Mouse (Mus musculus): Measurements from ENCODE around the gene Tbc1d24. TPM values are rescaled to one million over a fixed set of nuclear protein-coding genes. Genes with fewer than 3 reads are reported as not detected.

Tbc1d24 gene
- polyA plus RNA-seq, 1 experiment from 2014 or later: 24.6 TPM

DNA sequence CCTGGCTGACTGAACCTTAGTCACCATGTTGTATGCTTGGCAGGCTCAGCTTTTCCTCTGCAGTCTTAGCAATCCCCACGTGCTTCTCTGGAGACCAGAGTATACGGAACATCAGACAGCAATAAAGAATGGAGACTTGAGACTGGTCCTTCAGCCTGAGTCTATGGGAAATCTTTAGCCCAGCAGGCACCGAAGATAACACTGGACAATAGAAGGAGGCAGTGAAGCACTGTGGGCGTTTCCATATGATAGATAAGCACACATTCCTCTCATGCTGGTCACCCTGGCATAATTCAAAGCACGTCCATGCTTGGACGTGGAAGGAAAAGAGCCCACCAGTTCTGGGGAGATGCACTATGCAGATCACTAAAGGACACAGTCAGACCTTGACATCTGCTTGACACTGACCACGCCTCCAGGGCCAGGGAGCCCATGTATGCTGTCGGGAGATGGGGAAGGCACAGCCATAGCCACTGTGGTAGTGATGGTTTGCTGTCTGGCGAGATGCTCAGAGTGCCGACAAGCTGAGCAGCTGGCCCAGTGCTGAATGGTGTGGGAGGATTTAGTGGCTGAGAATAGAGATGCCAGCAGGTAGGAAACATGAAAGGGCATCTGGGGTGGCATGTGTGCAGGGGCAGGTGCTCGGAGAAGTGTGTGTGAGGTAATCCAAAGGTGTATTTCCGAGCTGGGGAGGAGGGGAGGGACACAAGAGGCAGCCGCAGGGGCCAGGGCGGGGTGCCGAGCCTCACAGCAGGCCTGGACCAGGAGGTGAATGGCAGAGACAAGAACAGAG is 8.1 kb downstream of the Tbc1d24 start:
- Histone ChIP-seq H3K36me3 (ENCODE audit: control insufficient read depth, insufficient read depth) (no peaks in the 10 kb centered on the region), H3K9ac (replicated peaks; ENCODE audit: low read depth, low read length) (no peak overlapping the region; the same call in 1 of the 2 replicates), H3K27ac (ENCODE audit: low read length) (no peak overlapping the region), H3K4me2 (ENCODE audit: low read length) (no peak overlapping the region), H3K27me3 (replicated peaks; ENCODE audit: control insufficient read depth, insufficient read depth, low read length) (no peaks in the 10 kb centered on the region), H3K9me3 (ENCODE audit: control insufficient read depth, low read length) (no peaks in the 10 kb centered on the region), H3K4me1 (replicated peaks; ENCODE audit: control insufficient read depth, insufficient read depth, low read length) (peaks cover 19% of the 10 kb centered on the region), H3K4me3 (replicated peaks; ENCODE audit: low read length) (no peak overlapping the region)
- no peak for ATAC-seq
- WGBS: 71% methylated on average over 15 of the region's 15 CpGs

DNA sequence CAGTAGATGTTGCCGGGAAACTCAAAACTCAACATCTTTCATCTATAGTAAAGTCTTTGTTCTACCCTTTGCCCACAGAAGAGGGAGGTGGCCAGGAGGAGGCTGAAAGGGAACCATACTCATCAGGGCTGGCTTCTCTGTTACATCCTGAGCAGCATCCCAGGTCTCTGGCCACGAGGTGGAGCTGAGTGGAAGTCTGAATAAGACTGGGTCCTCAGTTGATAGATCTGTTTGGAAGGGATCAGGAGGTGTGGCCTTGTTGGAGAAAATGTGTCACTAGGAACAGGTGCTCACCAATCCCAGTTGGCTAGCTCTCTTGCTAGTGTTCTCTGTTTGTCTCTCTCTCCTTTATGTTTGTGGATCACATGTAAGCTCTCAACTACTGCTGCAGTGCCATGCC is 10.0 kb downstream of the Tbc1d24 start:
- WGBS: 63% methylated on average over 2 of the region's 2 CpGs
- H3K4me1 ChIP-seq (replicated peaks; ENCODE audit: control insufficient read depth, insufficient read depth, low read length): peaks cover 12% of the 10 kb centered on the region; the same call in 1 of the 2 replicates
- no peak overlapping the region for H3K4me2 ChIP-seq (ENCODE audit: low read length)
- H3K27ac ChIP-seq (ENCODE audit: low read length): no peak overlapping the region
- no peaks in the 10 kb centered on the region for H3K9me3 ChIP-seq (ENCODE audit: control insufficient read depth, low read length)
- H3K4me3 ChIP-seq (replicated peaks; ENCODE audit: low read length): no peak overlapping the region
- ATAC-seq: no peak
- H3K36me3 ChIP-seq (ENCODE audit: control insufficient read depth, insufficient read depth): no peaks in the 10 kb centered on the region
- no peaks in the 10 kb centered on the region for H3K27me3 ChIP-seq (replicated peaks; ENCODE audit: control insufficient read depth, insufficient read depth, low read length)
- no peak overlapping the region for H3K9ac ChIP-seq (replicated peaks; ENCODE audit: low read depth, low read length)

DNA sequence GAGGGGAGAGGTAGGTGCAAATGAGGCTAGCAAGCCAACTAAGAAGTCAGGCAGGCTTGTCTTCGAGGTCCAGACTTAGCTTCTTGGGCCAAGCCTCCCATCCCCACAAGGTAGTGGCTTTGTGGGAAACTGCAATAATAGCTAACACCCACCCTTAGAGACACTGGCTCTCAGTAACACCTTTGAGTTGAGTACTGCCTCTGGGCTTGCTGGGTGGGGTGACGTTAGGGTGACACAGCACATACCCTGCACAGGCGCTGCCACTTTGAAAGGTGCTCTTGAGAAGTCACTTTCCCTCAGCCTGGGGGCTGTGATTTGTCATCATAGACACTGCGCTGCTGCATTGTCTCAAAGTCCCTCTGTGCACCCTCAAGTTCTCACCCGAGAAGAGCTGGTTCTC is 11.6 kb downstream of the Tbc1d24 start:
- H3K9me3 ChIP-seq (ENCODE audit: control insufficient read depth, low read length): no peaks in the 10 kb centered on the region
- H3K4me1 ChIP-seq (replicated peaks; ENCODE audit: control insufficient read depth, insufficient read depth, low read length): peaks cover 3% of the 10 kb centered on the region; the same call in 1 of the 2 replicates
- WGBS: 92% methylated on average over 5 of the region's 5 CpGs
- H3K27ac ChIP-seq (ENCODE audit: low read length): no peak overlapping the region
- H3K27me3 ChIP-seq (replicated peaks; ENCODE audit: control insufficient read depth, insufficient read depth, low read length): no peaks in the 10 kb centered on the region
- no peak overlapping the region for H3K9ac ChIP-seq (replicated peaks; ENCODE audit: low read depth, low read length)
- no peaks in the 10 kb centered on the region for H3K36me3 ChIP-seq (ENCODE audit: control insufficient read depth, insufficient read depth)
- ATAC-seq: no peak
- no peak overlapping the region for H3K4me2 ChIP-seq (ENCODE audit: low read length)
- H3K4me3 ChIP-seq (replicated peaks; ENCODE audit: low read length): no peak overlapping the region

DNA sequence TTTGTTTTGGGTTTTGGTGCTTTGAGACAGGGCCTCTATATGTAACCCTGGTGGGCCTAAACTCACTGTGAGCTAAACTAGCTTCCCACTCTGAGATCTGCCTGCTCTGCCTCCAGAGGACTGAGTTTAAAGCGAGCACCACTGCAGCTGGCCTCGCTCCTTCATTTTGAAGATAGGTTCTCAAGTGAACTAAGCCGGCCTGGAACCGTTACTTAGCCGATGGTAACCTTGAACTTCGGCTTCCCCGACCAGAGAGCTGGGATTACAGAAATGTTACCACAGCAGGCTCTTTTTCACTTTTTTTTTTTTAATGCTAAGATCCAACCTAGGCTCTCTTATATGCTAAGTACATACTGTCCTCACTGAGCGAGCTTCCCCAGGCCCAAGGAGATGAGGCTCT is 12.1 kb downstream of the Tbc1d24 start:
- ATAC-seq: no peak
- H3K4me2 ChIP-seq (ENCODE audit: low read length): no peak overlapping the region
- no peak overlapping the region for H3K27ac ChIP-seq (ENCODE audit: low read length)
- H3K4me3 ChIP-seq (replicated peaks; ENCODE audit: low read length): no peak overlapping the region
- no peaks in the 10 kb centered on the region for H3K27me3 ChIP-seq (replicated peaks; ENCODE audit: control insufficient read depth, insufficient read depth, low read length)
- WGBS: 89% methylated on average over 8 of the region's 8 CpGs
- H3K4me1 ChIP-seq (replicated peaks; ENCODE audit: control insufficient read depth, insufficient read depth, low read length): peaks cover 3% of the 10 kb centered on the region; the same call in 1 of the 2 replicates
- H3K9me3 ChIP-seq (ENCODE audit: control insufficient read depth, low read length): no peaks in the 10 kb centered on the region
- H3K9ac ChIP-seq (replicated peaks; ENCODE audit: low read depth, low read length): no peak overlapping the region
- H3K36me3 ChIP-seq (ENCODE audit: control insufficient read depth, insufficient read depth): peaks cover 2% of the 10 kb centered on the region; the same call in 1 of the 2 replicates

DNA sequence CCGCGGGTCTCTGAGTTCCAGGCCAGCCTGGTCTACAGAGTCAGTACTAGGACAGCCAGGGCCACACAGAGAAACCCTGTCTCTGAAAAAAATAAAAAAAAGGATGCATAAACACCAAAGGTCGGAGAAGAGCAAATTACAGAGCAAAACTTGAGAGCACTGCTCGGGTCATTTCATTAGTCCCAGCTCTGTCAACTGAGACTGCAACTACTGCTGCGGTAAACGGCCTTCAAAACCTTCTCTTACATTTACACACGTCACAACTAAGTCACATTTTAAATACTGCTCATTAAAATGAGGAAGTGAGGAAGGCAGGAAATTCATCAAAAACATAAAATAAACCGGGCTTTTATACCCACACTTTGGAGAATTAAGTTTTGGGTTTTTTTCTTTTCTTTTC is 12.5 kb downstream of the Tbc1d24 start:
- Histone ChIP-seq H3K27me3 (replicated peaks; ENCODE audit: control insufficient read depth, insufficient read depth, low read length) (no peaks in the 10 kb centered on the region), H3K4me2 (ENCODE audit: low read length) (no peak overlapping the region), H3K9ac (replicated peaks; ENCODE audit: low read depth, low read length) (no peak overlapping the region), H3K36me3 (ENCODE audit: control insufficient read depth, insufficient read depth) (peaks cover 2% of the 10 kb centered on the region; the same call in 1 of the 2 replicates), H3K27ac (ENCODE audit: low read length) (no peak overlapping the region), H3K9me3 (ENCODE audit: control insufficient read depth, low read length) (no peaks in the 10 kb centered on the region), H3K4me1 (replicated peaks; ENCODE audit: control insufficient read depth, insufficient read depth, low read length) (peaks cover 3% of the 10 kb centered on the region; the same call in 1 of the 2 replicates), H3K4me3 (replicated peaks; ENCODE audit: low read length) (no peak overlapping the region)
- ATAC-seq: no peak
- 85% methylated on average over 8 of the region's 8 CpGs for WGBS

DNA sequence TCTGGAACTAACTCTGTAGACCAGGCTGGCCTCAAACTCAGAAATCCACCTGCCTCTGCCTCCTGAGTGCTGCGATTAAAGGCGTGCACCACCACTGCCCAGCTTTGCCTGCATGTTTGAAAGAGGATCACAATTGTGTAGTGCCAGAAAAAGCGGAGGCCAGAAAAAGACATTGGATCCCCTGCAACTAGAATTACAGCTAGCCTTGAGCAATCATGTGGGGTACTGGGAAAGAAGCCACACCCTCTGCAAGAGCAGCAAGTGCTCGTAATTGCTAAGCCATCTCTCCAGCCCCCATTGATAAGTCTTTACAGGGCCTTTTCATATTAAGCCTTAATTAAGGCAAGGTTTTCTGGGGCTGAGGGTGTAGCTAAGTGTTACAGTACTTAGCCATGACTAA is 13.9 kb downstream of the Tbc1d24 start:
- no peak for ATAC-seq
- 62% methylated on average over 4 of the region's 4 CpGs for WGBS
- H3K27ac ChIP-seq (ENCODE audit: low read length): no peak overlapping the region
- H3K9ac ChIP-seq (replicated peaks; ENCODE audit: low read depth, low read length): no peak overlapping the region
- no peaks in the 10 kb centered on the region for H3K4me1 ChIP-seq (replicated peaks; ENCODE audit: control insufficient read depth, insufficient read depth, low read length)
- no peaks in the 10 kb centered on the region for H3K9me3 ChIP-seq (ENCODE audit: control insufficient read depth, low read length)
- no peak overlapping the region for H3K4me2 ChIP-seq (ENCODE audit: low read length)
- no peak overlapping the region for H3K4me3 ChIP-seq (replicated peaks; ENCODE audit: low read length)
- H3K36me3 ChIP-seq (ENCODE audit: control insufficient read depth, insufficient read depth): peaks cover 2% of the 10 kb centered on the region; the same call in 1 of the 2 replicates
- no peaks in the 10 kb centered on the region for H3K27me3 ChIP-seq (replicated peaks; ENCODE audit: control insufficient read depth, insufficient read depth, low read length)

DNA sequence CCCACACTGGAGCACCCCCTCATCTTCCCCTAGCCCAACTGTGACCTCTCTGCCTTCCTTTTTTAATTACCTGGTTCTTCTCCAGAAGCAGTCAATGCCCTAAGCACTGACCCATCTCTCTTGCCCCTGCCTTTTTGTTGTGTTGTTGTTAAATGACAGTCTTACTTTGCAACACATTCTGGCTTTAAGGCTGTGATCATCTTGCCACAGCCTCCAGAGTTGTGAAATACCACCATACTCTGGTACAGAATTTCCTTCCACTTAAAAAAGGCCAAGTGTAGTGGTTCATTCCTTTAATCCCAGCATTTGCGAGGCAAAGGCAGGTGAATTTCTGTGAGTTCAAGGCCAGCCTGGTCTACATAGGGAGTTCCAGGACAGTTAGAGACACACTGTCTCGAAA is 14.4 kb downstream of the Tbc1d24 start:
- WGBS: 90% methylated on average over 2 of the region's 2 CpGs
- no peak overlapping the region for H3K4me2 ChIP-seq (ENCODE audit: low read length)
- no peaks in the 10 kb centered on the region for H3K27me3 ChIP-seq (replicated peaks; ENCODE audit: control insufficient read depth, insufficient read depth, low read length)
- H3K4me3 ChIP-seq (replicated peaks; ENCODE audit: low read length): no peak overlapping the region
- H3K27ac ChIP-seq (ENCODE audit: low read length): no peak overlapping the region
- no peaks in the 10 kb centered on the region for H3K4me1 ChIP-seq (replicated peaks; ENCODE audit: control insufficient read depth, insufficient read depth, low read length)
- peaks cover 2% of the 10 kb centered on the region; the same call in 1 of the 2 replicates for H3K36me3 ChIP-seq (ENCODE audit: control insufficient read depth, insufficient read depth)
- no peak for ATAC-seq
- H3K9me3 ChIP-seq (ENCODE audit: control insufficient read depth, low read length): no peaks in the 10 kb centered on the region
- no peak overlapping the region for H3K9ac ChIP-seq (replicated peaks; ENCODE audit: low read depth, low read length)

DNA sequence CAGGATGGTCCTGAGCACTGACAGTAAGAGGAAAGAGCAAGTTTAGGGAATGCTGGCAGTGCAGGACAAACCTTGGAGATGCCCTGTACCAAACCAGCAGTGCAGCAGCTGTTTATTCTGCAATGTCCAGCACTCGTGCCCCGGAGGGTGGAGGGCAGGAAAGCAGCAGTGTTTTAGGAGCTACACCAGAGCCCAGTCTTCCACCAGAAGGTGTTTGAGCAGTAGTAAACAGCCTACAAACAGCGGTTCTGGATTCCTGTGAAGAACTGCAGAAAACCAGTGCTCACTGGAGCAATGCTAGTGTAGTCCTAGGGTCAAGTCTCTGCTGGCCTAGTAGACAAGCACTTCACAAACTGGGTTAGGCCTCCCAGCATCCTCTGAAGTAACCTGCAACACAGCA is 31.1 kb downstream of the Tbc1d24 start:
- no peak overlapping the region for H3K4me2 ChIP-seq (ENCODE audit: low read length)
- no peak overlapping the region for H3K27ac ChIP-seq (ENCODE audit: low read length)
- 78% methylated on average over 3 of the region's 3 CpGs for WGBS
- no peaks in the 10 kb centered on the region for H3K9me3 ChIP-seq (ENCODE audit: control insufficient read depth, low read length)
- H3K27me3 ChIP-seq (replicated peaks; ENCODE audit: control insufficient read depth, insufficient read depth, low read length): no peaks in the 10 kb centered on the region
- no peak for ATAC-seq
- peaks cover 8% of the 10 kb centered on the region for H3K4me1 ChIP-seq (replicated peaks; ENCODE audit: control insufficient read depth, insufficient read depth, low read length)
- H3K36me3 ChIP-seq (ENCODE audit: control insufficient read depth, insufficient read depth): no peaks in the 10 kb centered on the region
- no peak overlapping the region for H3K9ac ChIP-seq (replicated peaks; ENCODE audit: low read depth, low read length)
- H3K4me3 ChIP-seq (replicated peaks; ENCODE audit: low read length): no peak overlapping the region

DNA sequence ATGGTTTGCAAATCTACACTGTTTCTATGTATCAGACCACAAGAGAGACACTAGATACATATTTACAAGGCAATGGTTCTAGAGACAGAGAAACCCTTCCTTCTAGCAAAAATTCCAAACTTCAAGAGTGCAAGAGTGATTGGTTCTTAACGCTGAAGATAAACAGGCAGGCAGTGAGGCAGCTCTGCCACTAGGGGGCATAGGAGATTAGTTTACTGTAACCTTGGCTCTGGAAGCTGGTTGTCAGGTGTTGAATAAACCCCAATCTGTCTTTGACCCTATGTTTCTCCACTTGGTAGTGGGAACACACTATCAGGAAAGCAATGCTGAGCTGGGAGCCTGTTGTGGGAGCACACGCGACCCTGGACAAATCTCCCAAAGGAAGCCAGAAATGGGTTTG is 31.9 kb downstream of the Tbc1d24 start:
- WGBS: 1% methylated on average over 3 of the region's 3 CpGs
- H3K4me2 ChIP-seq (ENCODE audit: low read length): no peak overlapping the region
- no peak for ATAC-seq
- H3K9me3 ChIP-seq (ENCODE audit: control insufficient read depth, low read length): no peaks in the 10 kb centered on the region
- H3K27me3 ChIP-seq (replicated peaks; ENCODE audit: control insufficient read depth, insufficient read depth, low read length): no peaks in the 10 kb centered on the region
- no peak overlapping the region for H3K4me3 ChIP-seq (replicated peaks; ENCODE audit: low read length)
- peaks cover 9% of the 10 kb centered on the region for H3K4me1 ChIP-seq (replicated peaks; ENCODE audit: control insufficient read depth, insufficient read depth, low read length)
- no peak overlapping the region for H3K9ac ChIP-seq (replicated peaks; ENCODE audit: low read depth, low read length)
- H3K27ac ChIP-seq (ENCODE audit: low read length): no peak overlapping the region
- no peaks in the 10 kb centered on the region for H3K36me3 ChIP-seq (ENCODE audit: control insufficient read depth, insufficient read depth)
